Mouse (Mus musculus): ENCODE measurements at regions not wholly inside any gene's neighbourhood (a gene's known extent, or its start where the extent isn't known, plus 50 kb on each side); places are given as distances from the start of the nearest gene placed in this dataset.
A peak's percentile ranks its signal among the peaks of the same experiment; 100 is the strongest.
"Not testable (repeated sequence)": the region's sequence is repeated elsewhere in the genome, so short reads cannot be mapped to it uniquely, and the experiment has no call there.

DNA sequence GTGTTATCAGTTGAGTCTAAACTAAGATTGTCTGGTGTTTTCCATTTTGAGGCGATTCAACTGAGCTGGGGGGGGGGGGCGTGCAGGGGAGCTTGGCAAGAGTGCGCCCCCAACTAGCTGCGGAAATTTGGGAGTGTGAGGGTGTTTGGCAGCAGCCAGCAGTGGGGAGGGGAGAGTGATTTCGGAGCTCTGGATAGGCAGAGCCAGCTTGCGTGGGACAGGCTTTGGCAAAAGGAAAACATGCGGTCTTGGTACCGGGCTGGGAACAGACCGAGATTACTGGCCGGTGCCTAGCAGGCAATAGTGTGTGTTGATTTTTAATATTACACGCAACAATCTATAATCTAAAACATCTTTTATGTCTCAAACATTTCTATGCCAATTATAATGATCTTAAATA is 199.4 kb upstream of the Cdk6 start:
- not testable (repeated sequence) for DNase-seq (ENCODE audit: low spot score)

GRCm38 (mm10) chr5:3146544-3147295 is 194.6 kb upstream of the Cdk6 start:
- DNase-seq (ENCODE audit: low spot score) = not testable (repeated sequence)

DNA sequence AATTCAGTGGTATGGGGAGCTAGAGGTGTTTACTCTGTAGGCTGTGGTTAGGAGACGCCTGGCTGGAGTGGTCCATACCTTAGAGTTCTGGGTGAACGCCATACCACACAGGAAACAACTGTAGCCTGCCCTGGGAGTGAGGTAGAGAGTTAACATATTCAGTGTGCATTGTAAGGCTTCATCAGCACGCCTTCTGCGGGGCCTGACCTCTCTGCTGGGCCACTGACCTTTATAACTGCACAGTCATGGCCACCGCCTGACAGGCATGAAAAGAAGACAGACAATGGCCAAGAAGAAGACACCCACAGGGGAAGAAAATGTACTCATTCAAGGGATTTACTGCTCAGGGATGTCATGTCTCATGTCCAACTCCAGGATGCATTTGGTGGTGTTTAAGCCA is 191.4 kb upstream of the Cdk6 start:
- not testable (repeated sequence) for DNase-seq (ENCODE audit: low spot score)

DNA sequence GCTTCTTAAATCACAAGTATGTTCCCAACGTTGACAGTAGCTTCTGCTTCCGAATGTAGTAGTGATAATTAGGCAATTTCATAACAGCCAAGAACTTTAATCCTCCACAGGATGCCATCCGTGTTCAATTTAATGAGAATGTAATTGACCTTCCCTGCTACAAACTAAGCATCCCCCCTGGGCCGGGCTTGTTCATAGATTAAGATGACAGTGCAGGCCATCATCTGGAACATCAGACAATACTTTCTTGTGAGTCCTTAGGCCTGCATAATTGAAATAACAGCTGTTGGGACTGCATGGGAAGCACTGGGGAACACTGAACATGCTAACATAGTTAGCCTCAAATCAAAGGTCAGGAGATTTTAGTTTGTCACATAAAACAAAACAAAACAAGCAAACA is 190.5 kb upstream of the Cdk6 start:
- not testable (repeated sequence) for DNase-seq (ENCODE audit: low spot score)

DNA sequence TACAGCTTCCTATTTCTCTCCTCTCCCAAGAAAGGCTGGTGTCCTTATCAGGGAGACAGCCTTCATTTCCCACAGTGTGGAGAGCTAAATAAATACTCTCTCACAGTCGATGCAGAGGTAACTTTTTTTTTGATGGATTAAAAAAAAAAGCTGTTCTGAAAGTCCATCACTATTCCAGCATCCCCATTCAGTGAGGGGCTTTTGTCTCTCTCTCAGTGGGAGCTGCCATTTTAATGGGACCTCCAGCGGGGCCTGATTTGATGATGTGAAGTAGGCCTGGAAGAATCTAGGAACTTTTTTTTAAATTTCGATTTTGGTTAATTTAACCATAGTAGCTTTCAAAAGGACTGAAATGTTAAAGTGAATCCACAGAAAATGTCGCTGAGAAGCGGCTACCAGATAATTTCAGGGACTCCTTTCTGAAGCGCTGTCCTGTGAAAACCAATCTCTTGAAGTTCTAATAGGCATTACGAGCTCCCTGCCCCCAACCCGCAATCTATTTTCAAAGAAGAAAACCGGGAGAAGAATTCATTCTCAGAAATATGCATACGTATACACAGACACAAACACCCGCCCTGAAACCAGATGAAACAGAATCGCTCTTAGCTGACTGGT is 189.6 kb upstream of the Cdk6 start:
- DNase-seq (ENCODE audit: low spot score) = not testable (repeated sequence)

GRCm38 (mm10) chr5:3152149-3152865 is 189.0 kb upstream of the Cdk6 start:
- peak; percentile 4 for DNase-seq (ENCODE audit: low spot score)

DNA sequence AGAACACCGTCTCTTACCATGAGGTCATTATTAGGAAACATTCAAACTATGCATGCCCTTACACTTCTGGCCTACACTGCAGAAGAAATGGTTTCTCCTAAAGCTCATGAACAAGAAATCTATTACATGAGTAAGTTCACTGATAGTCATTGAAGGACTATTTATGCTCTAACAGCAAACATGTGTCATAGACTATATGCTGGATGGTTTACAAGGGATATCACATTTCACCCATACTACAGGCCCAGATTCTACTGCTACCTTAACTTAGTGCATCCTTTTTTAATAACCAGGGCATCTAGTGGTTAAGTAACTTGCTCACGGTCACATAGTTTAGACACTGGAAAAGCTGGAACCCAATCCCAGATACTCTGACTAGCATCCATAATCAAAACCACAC is 175.8 kb upstream of the Cdk6 start:
- DNase-seq (ENCODE audit: low spot score) = not testable (repeated sequence)

- not testable (repeated sequence) for DNase-seq (ENCODE audit: low spot score)
Observed at GRCm38 (mm10) chr5:3166496-3166895, 174.8 kb upstream of the Cdk6 start.

- not testable (repeated sequence) for DNase-seq (ENCODE audit: low spot score)
Observed at GRCm38 (mm10) chr5:3193592-3193991, 147.7 kb upstream of the Cdk6 start.

- DNase-seq (ENCODE audit: low spot score) = no peak
Observed at GRCm38 (mm10) chr5:3197952-3198841, 143.1 kb upstream of the Cdk6 start.

- DNase-seq (ENCODE audit: low spot score) = not testable (repeated sequence)
Observed at GRCm38 (mm10) chr5:3198869-3199550, 142.3 kb upstream of the Cdk6 start.

DNA sequence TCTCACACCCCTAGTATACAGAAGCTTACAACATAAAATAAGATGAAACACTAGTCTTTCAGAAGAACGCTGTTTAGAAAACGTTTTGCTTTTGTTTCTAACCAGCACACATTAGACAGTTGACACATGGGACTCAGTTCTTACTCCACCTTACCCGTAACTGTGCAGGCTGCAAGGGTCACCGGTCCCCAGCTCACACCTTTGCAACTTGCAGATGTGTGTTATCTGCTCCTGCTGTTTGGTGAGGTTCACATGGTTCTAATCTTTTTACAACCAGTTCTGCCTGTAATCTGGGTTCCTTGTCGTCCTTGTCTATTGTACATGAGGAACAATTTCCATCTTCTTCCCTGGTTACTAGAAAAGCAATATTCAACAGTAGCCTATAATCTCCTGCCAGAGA is 135.1 kb upstream of the Cdk6 start:
- not testable (repeated sequence) for DNase-seq (ENCODE audit: low spot score)

DNA sequence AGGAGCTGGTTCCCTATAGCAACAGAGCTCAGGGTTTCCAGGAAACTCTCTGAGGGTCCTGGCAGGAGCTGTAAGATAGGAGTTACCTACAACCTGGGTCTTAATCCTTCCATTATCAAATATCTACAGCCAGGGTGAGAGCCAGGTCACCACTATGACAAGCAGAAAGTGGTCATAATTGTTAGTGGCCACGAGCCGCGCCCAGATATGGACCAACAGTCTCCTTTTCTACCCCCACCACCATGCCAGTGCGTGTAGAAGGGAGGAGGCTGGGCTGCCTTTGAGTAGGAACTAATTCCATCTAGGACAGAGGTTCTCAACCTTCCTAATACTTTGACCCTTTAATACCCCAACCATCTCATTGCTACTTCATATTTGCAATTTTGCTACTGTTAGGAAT is 133.0 kb upstream of the Cdk6 start:
- DNase-seq (ENCODE audit: low spot score) = not testable (repeated sequence)

GRCm38 (mm10) chr5:3211284-3211683 is 130.0 kb upstream of the Cdk6 start:
- DNase-seq (ENCODE audit: low spot score) = no peak

- DNase-seq (ENCODE audit: low spot score) = no peak
Observed at GRCm38 (mm10) chr5:3216053-3216452, 125.2 kb upstream of the Cdk6 start.

- no peak for DNase-seq (ENCODE audit: low spot score)
Observed at GRCm38 (mm10) chr5:3219230-3219629, 122.1 kb upstream of the Cdk6 start.

DNA sequence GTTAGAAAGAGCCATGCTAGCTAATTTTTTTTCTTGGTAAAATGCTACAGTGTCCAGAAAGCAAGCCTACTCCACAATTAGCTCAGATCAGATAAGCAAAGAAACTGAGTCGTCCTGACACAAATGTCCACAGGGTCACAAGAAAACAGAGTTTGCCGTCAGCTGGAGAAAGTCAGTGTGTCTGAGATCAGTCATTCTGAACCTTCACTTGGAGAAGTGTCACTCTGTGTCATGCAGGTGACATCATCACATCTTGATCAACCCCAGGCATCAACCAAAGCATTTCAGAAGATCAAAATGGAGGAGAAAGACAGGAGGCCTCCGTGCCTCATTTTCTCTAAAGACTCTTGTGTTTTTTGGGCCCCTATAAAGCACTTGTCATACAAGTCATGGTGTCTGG is 121.5 kb upstream of the Cdk6 start:
- no peak for DNase-seq (ENCODE audit: low spot score)

DNA sequence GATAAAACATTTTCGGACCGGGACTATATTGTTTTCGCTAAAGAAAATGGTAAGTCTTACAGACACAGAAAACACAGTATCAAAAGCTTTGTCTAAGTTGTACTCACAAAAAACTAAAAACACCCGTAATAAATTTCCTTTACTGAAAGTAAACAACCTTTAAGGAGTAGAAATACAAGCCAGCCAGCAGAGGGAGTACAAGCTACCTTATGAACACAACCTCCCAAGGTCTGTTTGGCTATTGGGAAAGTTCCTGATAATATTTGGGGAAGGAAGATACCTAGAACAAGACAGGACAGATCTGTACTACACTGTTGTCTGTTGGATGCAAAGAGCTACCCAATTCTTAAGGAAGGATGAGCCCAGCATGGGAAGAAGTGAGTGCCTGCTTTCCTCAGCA is 117.5 kb upstream of the Cdk6 start:
- DNase-seq (ENCODE audit: low spot score) = not testable (repeated sequence)

DNA sequence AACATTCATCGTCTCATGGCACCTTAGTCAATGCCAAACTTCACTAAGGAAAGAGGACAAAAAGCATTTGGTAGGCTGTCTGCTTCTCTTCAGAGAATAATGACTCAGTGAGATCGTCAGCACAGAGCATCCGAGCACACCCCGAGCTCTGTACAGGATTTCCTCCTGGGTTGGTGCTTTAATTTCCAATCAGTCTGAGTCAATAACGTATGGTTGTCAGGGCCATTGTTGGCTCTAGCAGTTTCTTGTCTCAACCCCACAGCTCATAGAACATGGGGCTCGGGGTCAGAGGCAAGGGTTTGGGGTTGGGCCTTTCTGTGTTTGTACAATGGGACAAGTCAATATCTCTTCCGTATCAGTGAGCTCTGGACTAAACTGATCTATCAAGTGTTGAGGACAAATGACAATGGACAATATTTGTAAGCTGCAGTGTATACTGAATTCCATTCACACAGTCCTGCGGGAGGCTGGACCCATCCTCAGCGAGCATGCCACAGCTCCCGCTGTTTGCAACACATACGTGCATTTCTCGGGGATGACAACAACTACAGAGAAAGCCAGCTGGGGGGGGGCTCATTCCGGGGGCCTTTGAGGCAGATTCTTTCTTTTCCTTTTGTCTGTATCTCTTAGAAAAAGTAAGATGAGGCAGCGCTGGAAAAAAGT is 116.8 kb upstream of the Cdk6 start:
- DNase-seq (ENCODE audit: low spot score) = not testable (repeated sequence)

GRCm38 (mm10) chr5:3225358-3225757 is 115.9 kb upstream of the Cdk6 start:
- DNase-seq (ENCODE audit: low spot score) = not testable (repeated sequence)

GRCm38 (mm10) chr5:3244067-3244466 is 97.2 kb upstream of the Cdk6 start:
- DNase-seq (ENCODE audit: low spot score) = not testable (repeated sequence)

Data from testis, postnatal 14 days (tissue).